Mouse (Mus musculus): ENCODE data around the gene Ostf1. TPM values are rescaled to one million over a fixed set of nuclear protein-coding genes. Genes with fewer than 3 reads are reported as not detected.

Ostf1 gene
- polyA plus RNA-seq, 1 experiment = 59.9 TPM

GRCm38 (mm10) chr19:18666966-18667365 lies 35.3 kb upstream of the Ostf1 start:
- no peak for DNase-seq
- no peak for TF ChIP-seq CTCF (IDR thresholded peaks at IDR 0.05; ENCODE audit: borderline replicate concordance, control insufficient read depth, extremely low read depth, insufficient read depth, low read length, poor library complexity)
- TF ChIP-seq POLR2A (IDR thresholded peaks at IDR 0.05; ENCODE audit: control insufficient read depth, extremely low read depth, insufficient read depth, low read length, poor library complexity) = no peak
- Histone ChIP-seq H3K27ac (ENCODE audit: control insufficient read depth, insufficient read depth, low read length) (no peak overlapping the region), H3K27me3 (ENCODE audit: control insufficient read depth, insufficient read depth, low read length) (no peaks in the 10 kb centered on the region), H3K4me1 (replicated peaks; ENCODE audit: control insufficient read depth, insufficient read depth, low read length) (no peaks in the 10 kb centered on the region), H3K4me3 (ENCODE audit: control insufficient read depth, insufficient read depth, low read length) (no peak overlapping the region), H3K36me3 (ENCODE audit: control insufficient read depth, insufficient read depth, low read length) (no peaks in the 10 kb centered on the region)
- WGBS = 95% methylated on average over 7 of the region's 7 CpGs

- Histone ChIP-seq H3K27me3 (ENCODE audit: control insufficient read depth, insufficient read depth, low read length) (no peaks in the 10 kb centered on the region), H3K4me1 (replicated peaks; ENCODE audit: control insufficient read depth, insufficient read depth, low read length) (no peaks in the 10 kb centered on the region), H3K4me3 (ENCODE audit: control insufficient read depth, insufficient read depth, low read length) (no peak overlapping the region), H3K27ac (ENCODE audit: control insufficient read depth, insufficient read depth, low read length) (no peak overlapping the region), H3K36me3 (ENCODE audit: control insufficient read depth, insufficient read depth, low read length) (no peaks in the 10 kb centered on the region)
- TF ChIP-seq POLR2A (IDR thresholded peaks at IDR 0.05; ENCODE audit: control insufficient read depth, extremely low read depth, insufficient read depth, low read length, poor library complexity) (no peak), CTCF (IDR thresholded peaks at IDR 0.05; ENCODE audit: borderline replicate concordance, control insufficient read depth, extremely low read depth, insufficient read depth, low read length, poor library complexity) (no peak)
- DNase-seq = no peak
- 51% methylated on average over 2 of the region's 2 CpGs for WGBS
Observed at GRCm38 (mm10) chr19:18663904-18664303, 32.3 kb upstream of the Ostf1 start.

- H3K36me3 ChIP-seq (ENCODE audit: control insufficient read depth, insufficient read depth, low read length) = no peaks in the 10 kb centered on the region
- H3K4me3 ChIP-seq (ENCODE audit: control insufficient read depth, insufficient read depth, low read length) = no peak overlapping the region
- no peaks in the 10 kb centered on the region for H3K27me3 ChIP-seq (ENCODE audit: control insufficient read depth, insufficient read depth, low read length)
- DNase-seq = no peak
- no peaks in the 10 kb centered on the region for H3K4me1 ChIP-seq (replicated peaks; ENCODE audit: control insufficient read depth, insufficient read depth, low read length)
- 25% methylated on average over 1 of the region's 1 CpGs for WGBS
- TF ChIP-seq POLR2A (IDR thresholded peaks at IDR 0.05; ENCODE audit: control insufficient read depth, extremely low read depth, insufficient read depth, low read length, poor library complexity) (no peak), CTCF (IDR thresholded peaks at IDR 0.05; ENCODE audit: borderline replicate concordance, control insufficient read depth, extremely low read depth, insufficient read depth, low read length, poor library complexity) (no peak)
- H3K27ac ChIP-seq (ENCODE audit: control insufficient read depth, insufficient read depth, low read length) = no peak overlapping the region
Observed at GRCm38 (mm10) chr19:18661683-18662082, 30.1 kb upstream of the Ostf1 start.

DNA sequence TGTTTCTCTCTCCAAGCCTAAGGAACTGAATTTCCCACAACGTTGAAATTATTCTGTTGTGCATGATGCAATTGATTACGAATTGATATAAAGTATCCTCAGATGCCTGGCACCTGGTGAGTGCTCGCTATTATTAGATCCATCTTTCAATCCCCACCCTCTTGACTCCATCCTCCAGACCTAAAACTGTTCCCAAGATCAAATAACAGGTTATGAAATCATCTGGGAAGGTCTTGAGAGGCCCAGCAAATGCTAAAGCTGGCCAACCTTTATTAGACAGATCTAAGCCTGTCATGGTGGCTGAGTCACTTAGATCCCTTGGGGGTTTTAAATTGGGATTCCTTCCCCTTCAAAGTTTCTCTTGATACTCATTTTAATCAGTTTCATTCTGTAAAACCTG lies 28.8 kb upstream of the Ostf1 start:
- DNase-seq = no peak
- Histone ChIP-seq H3K27ac (ENCODE audit: control insufficient read depth, insufficient read depth, low read length) (no peak overlapping the region), H3K4me3 (ENCODE audit: control insufficient read depth, insufficient read depth, low read length) (no peak overlapping the region), H3K27me3 (ENCODE audit: control insufficient read depth, insufficient read depth, low read length) (no peaks in the 10 kb centered on the region), H3K4me1 (replicated peaks; ENCODE audit: control insufficient read depth, insufficient read depth, low read length) (no peaks in the 10 kb centered on the region), H3K36me3 (ENCODE audit: control insufficient read depth, insufficient read depth, low read length) (no peaks in the 10 kb centered on the region)
- TF ChIP-seq POLR2A (IDR thresholded peaks at IDR 0.05; ENCODE audit: control insufficient read depth, extremely low read depth, insufficient read depth, low read length, poor library complexity) (no peak), CTCF (IDR thresholded peaks at IDR 0.05; ENCODE audit: borderline replicate concordance, control insufficient read depth, extremely low read depth, insufficient read depth, low read length, poor library complexity) (no peak)
- 90% methylated on average over 3 of the region's 3 CpGs for WGBS

GRCm38 (mm10) chr19:18659349-18659748 lies 27.7 kb upstream of the Ostf1 start:
- DNase-seq = no peak
- no peaks in the 10 kb centered on the region for H3K27me3 ChIP-seq (ENCODE audit: control insufficient read depth, insufficient read depth, low read length)
- TF ChIP-seq POLR2A (IDR thresholded peaks at IDR 0.05; ENCODE audit: control insufficient read depth, extremely low read depth, insufficient read depth, low read length, poor library complexity) = no peak
- no peak for TF ChIP-seq CTCF (IDR thresholded peaks at IDR 0.05; ENCODE audit: borderline replicate concordance, control insufficient read depth, extremely low read depth, insufficient read depth, low read length, poor library complexity)
- H3K36me3 ChIP-seq (ENCODE audit: control insufficient read depth, insufficient read depth, low read length) = no peaks in the 10 kb centered on the region
- peaks cover 2% of the 10 kb centered on the region; the same call in 1 of the 2 replicates for H3K4me1 ChIP-seq (replicated peaks; ENCODE audit: control insufficient read depth, insufficient read depth, low read length)
- H3K4me3 ChIP-seq (ENCODE audit: control insufficient read depth, insufficient read depth, low read length) = no peak overlapping the region
- no peak overlapping the region for H3K27ac ChIP-seq (ENCODE audit: control insufficient read depth, insufficient read depth, low read length)
- WGBS = 71% methylated on average over 1 of the region's 1 CpGs

GRCm38 (mm10) chr19:18658473-18658872 lies 26.9 kb upstream of the Ostf1 start:
- no peak for DNase-seq
- Histone ChIP-seq H3K4me1 (replicated peaks; ENCODE audit: control insufficient read depth, insufficient read depth, low read length) (peaks cover 3% of the 10 kb centered on the region; the same call in 1 of the 2 replicates), H3K36me3 (ENCODE audit: control insufficient read depth, insufficient read depth, low read length) (no peaks in the 10 kb centered on the region), H3K27me3 (ENCODE audit: control insufficient read depth, insufficient read depth, low read length) (no peaks in the 10 kb centered on the region), H3K4me3 (ENCODE audit: control insufficient read depth, insufficient read depth, low read length) (no peak overlapping the region), H3K27ac (ENCODE audit: control insufficient read depth, insufficient read depth, low read length) (no peak overlapping the region)
- TF ChIP-seq POLR2A (IDR thresholded peaks at IDR 0.05; ENCODE audit: control insufficient read depth, extremely low read depth, insufficient read depth, low read length, poor library complexity) (no peak), CTCF (IDR thresholded peaks at IDR 0.05; ENCODE audit: borderline replicate concordance, control insufficient read depth, extremely low read depth, insufficient read depth, low read length, poor library complexity) (no peak)
- 84% methylated on average over 4 of the region's 4 CpGs for WGBS

DNA sequence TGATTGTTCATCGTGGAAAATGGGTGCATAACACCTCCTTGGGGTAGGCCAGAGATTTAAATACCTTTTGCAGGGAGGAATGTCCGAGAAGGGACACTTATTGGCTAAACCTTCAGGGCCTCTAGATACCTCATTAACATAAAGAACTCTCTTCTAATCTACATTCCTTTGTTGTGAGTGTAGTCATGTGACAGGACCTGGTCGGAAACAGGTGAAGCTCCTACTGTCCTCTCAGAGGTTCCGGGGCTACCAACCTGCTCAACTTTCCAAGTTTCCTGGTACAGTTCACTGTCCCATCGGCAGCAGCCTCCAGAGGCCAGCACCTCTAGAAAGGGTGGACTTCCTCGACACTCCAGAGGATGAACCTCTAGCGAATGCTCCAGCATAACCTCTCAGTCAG lies 24.4 kb upstream of the Ostf1 start:
- WGBS = 96% methylated on average over 7 of the region's 7 CpGs
- H3K36me3 ChIP-seq (ENCODE audit: control insufficient read depth, insufficient read depth, low read length) = no peaks in the 10 kb centered on the region
- H3K27me3 ChIP-seq (ENCODE audit: control insufficient read depth, insufficient read depth, low read length) = no peaks in the 10 kb centered on the region
- TF ChIP-seq POLR2A (IDR thresholded peaks at IDR 0.05; ENCODE audit: control insufficient read depth, extremely low read depth, insufficient read depth, low read length, poor library complexity) = no peak
- no peak for TF ChIP-seq CTCF (IDR thresholded peaks at IDR 0.05; ENCODE audit: borderline replicate concordance, control insufficient read depth, extremely low read depth, insufficient read depth, low read length, poor library complexity)
- H3K4me3 ChIP-seq (ENCODE audit: control insufficient read depth, insufficient read depth, low read length) = no peak overlapping the region
- H3K4me1 ChIP-seq (replicated peaks; ENCODE audit: control insufficient read depth, insufficient read depth, low read length) = peaks cover 3% of the 10 kb centered on the region; the same call in 1 of the 2 replicates
- no peak for DNase-seq
- H3K27ac ChIP-seq (ENCODE audit: control insufficient read depth, insufficient read depth, low read length) = no peak overlapping the region
